In the genomic region with DNA sequence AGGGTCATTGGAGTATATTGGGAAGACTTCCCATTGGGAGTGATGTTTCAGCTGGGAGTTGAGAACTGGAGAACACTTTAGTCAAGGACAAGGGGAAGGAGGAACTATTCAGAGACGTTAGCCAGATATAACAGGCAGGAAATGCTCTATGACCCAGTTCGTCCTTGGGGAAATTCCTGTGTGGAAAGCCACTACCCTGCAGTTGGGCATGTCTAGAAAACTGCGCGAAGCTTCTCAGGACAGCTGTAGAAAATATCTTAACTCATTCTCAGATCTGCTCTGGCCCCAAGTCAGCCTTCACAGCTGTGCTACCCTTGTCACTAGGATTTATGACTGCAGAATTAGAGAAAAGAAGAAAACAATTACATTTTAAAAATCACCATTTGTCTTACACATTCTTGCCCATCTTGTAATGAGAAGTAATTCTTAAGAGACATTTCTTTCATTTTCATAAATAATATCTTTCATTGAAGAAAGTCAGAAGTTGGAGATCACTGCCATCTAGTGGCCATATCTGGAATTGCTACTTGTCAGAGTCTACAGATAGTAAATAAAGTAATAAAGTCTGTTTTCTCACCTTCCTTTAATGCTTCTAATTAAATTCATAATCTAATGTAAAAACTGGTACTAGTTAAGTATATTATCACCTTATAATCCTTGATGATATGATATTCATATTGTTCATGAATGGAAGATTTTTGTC, we compare ENCODE assay signal across 10 mouse cellular contexts. TPM values are rescaled to one million over a fixed set of nuclear protein-coding genes. Genes with fewer than 3 reads are reported as not detected.
DNase-seq lines count a peak whose midpoint lies in the region; ATAC-seq and TF ChIP-seq lines count a peak whose summit lies in the region.
"Had no signal": no experiment of that assay in that cellular context is flagged by ENCODE, and none has a peak within 500 bp of the region (broad histone marks: within the 10 kb centered on the region; RNA-seq: fewer than 3 reads in every experiment).

No protein-coding gene starts in this region.

- H3K27ac ChIP-seq in left cerebral cortex, adult 2 months = no peak overlapping the region
- no peak overlapping the region for H3K27ac ChIP-seq in heart, embryonic 15.5 days
- no peak overlapping the region for H3K27ac ChIP-seq in forebrain, embryonic 13.5 days
- H3K27ac ChIP-seq: embryonic facial prominence, embryonic 13.5 days; limb, embryonic 13.5 days had no signal

- no peak for ATAC-seq in heart, embryonic 15.5 days (replicated peaks; ENCODE audit: insufficient number of reproducible peaks, insufficient read depth, low FRiP score, low read depth)
- no peak for ATAC-seq in forebrain, embryonic 13.5 days

- peak; percentile 96 for TF ChIP-seq CTCF in left cerebral cortex, adult 2 months (IDR thresholded peaks at IDR 0.05)
- peak; percentile 59 for TF ChIP-seq CTCF in E14TG2a.4 (conservative IDR thresholded peaks at IDR 0.05; ENCODE audit: low read length)

- H3K36me3 ChIP-seq in E14TG2a.4 (ENCODE audit: insufficient read depth, low read length) = no peaks in the 10 kb centered on the region
- no peaks in the 10 kb centered on the region for H3K36me3 ChIP-seq in heart, embryonic 15.5 days
- no peaks in the 10 kb centered on the region for H3K36me3 ChIP-seq in forebrain, embryonic 13.5 days (ENCODE audit: poor library complexity, severe bottlenecking)
- H3K36me3 ChIP-seq: embryonic facial prominence, embryonic 13.5 days; limb, embryonic 13.5 days had no signal

- intact Hi-C loops in left cerebral cortex, adult 2 months (cut with DNase I) = loop anchor here (1.0 to 5.0 kb wide), 3 partner anchors 169 to 306 kb away; no protein-coding TSS in a partner anchor
- intact Hi-C loops in left cerebral cortex, postnatal 4 days (cut with DNase I) = loop anchor here (5.0 kb wide), 2 partner anchors 166 to 306 kb away; no protein-coding TSS in a partner anchor

- no peak overlapping the region for H3K4me3 ChIP-seq in left cerebral cortex, adult 2 months
- H3K4me3 ChIP-seq in E14TG2a.4 (replicated peaks; ENCODE audit: low read length) = no peak overlapping the region
- H3K4me3 ChIP-seq in heart, embryonic 15.5 days = no peak overlapping the region
- H3K4me3 ChIP-seq in forebrain, embryonic 13.5 days = no peak overlapping the region
- H3K4me3 ChIP-seq: embryonic facial prominence, embryonic 13.5 days; limb, embryonic 13.5 days had no signal

- H3K27me3 ChIP-seq in E14TG2a.4 (ENCODE audit: insufficient read depth, low read length) = no peaks in the 10 kb centered on the region
- no peaks in the 10 kb centered on the region for H3K27me3 ChIP-seq in heart, embryonic 15.5 days
- H3K27me3 ChIP-seq in forebrain, embryonic 13.5 days = no peaks in the 10 kb centered on the region
- H3K27me3 ChIP-seq: embryonic facial prominence, embryonic 13.5 days had no signal

- H3K4me1 ChIP-seq in E14TG2a.4 (replicated peaks; ENCODE audit: low read depth, low read length) = no peaks in the 10 kb centered on the region
- no peaks in the 10 kb centered on the region for H3K4me1 ChIP-seq in heart, embryonic 15.5 days (replicated peaks)
- no peaks in the 10 kb centered on the region for H3K4me1 ChIP-seq in forebrain, embryonic 13.5 days
- H3K4me1 ChIP-seq: embryonic facial prominence, embryonic 13.5 days; limb, embryonic 13.5 days had no signal

- H3K4me2 ChIP-seq in heart, embryonic 15.5 days = peak overlapping the region; percentile 39; the same call in 1 of the 2 replicates
- no peak overlapping the region for H3K4me2 ChIP-seq in forebrain, embryonic 13.5 days
- H3K4me2 ChIP-seq: embryonic facial prominence, embryonic 13.5 days; limb, embryonic 13.5 days had no signal

- 7% methylated on average over 4 of the region's 4 CpGs for WGBS in heart, embryonic 15.5 days
- WGBS in forebrain, embryonic 13.5 days = 33% methylated on average over 4 of the region's 4 CpGs

- no peak overlapping the region for H3K9ac ChIP-seq in heart, embryonic 15.5 days
- H3K9ac ChIP-seq in forebrain, embryonic 13.5 days = no peak overlapping the region
- H3K9ac ChIP-seq: embryonic facial prominence, embryonic 13.5 days; limb, embryonic 13.5 days had no signal

- H3K9me3 ChIP-seq in E14TG2a.4 (ENCODE audit: low read length) = no peaks in the 10 kb centered on the region
- H3K9me3 ChIP-seq in heart, embryonic 15.5 days (replicated peaks) = no peaks in the 10 kb centered on the region
- H3K9me3 ChIP-seq in forebrain, embryonic 13.5 days (replicated peaks) = no peaks in the 10 kb centered on the region
- H3K9me3 ChIP-seq: embryonic facial prominence, embryonic 13.5 days; limb, embryonic 13.5 days had no signal

- peak; percentile 10 to 35 for DNase-seq in left cerebral cortex, adult 2 months (ENCODE audit: extremely low spot score in 1 of 2, low spot score in 2 of 2)
- no peak for DNase-seq in left cerebral cortex, postnatal 4 days
- DNase-seq in brain, adult 2 months (ENCODE audit: low read depth, low spot score) = peak; percentile 48
- DNase-seq in layer of hippocampus, postnatal 10 days (ENCODE audit: low spot score in 2 of 2) = peak; percentile 26 to 47
- DNase-seq in right cerebral cortex, postnatal 4 days = peak; percentile 29

RNA-seq across cellular contexts. Expression of a gene that starts 51.2 kb away (rescaled TPM):
- not detected for total RNA-seq in left cerebral cortex, adult 2 months (2021)
- total RNA-seq in left cerebral cortex, postnatal 4 days (2021) = under 1 TPM; 0.14 to 0.20 TPM
- 0.29 and 0.42 TPM in 2 replicates for polyA plus RNA-seq in heart, embryonic 15.5 days (2015; fragmentation: Nextera tagmentation; extraction: Ambion mirVana)
- total RNA-seq in layer of hippocampus, postnatal 10 days (2021) = not detected
- 0.15 and 0.39 TPM in 2 replicates for polyA plus RNA-seq in forebrain, embryonic 13.5 days (2015; fragmentation: Nextera tagmentation; extraction: Ambion mirVana)
